Mouse (Mus musculus): ENCODE measurements around the gene Msi2. TPM values are rescaled to one million over a fixed set of nuclear protein-coding genes. Genes with fewer than 3 reads are reported as not detected.

Gene Msi2
- polyA plus RNA-seq, 3 experiments from 2014 or later: 23.6 to 30.8 (median 26.0) TPM

DNA sequence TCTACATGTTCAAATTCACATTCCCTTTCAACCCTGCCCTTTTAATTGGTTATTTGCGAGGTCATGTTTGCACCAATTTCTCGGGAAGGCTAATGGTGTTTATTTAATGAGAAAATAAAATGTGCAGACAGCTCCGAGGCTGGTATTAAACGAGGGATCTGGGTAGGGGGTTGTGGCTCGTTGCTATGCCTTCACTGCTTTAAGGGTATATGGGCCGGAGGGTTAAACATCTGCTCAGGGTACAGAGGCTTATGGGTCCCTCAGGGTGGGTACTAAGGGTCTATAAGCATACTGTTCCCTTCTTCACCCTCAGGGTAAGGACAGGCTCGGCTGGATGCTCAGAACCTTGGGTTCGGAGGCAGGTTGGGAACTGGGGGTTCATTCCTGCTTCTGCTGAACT is 245.6 kb downstream of the Msi2 start:
- no peak for ATAC-seq

DNA sequence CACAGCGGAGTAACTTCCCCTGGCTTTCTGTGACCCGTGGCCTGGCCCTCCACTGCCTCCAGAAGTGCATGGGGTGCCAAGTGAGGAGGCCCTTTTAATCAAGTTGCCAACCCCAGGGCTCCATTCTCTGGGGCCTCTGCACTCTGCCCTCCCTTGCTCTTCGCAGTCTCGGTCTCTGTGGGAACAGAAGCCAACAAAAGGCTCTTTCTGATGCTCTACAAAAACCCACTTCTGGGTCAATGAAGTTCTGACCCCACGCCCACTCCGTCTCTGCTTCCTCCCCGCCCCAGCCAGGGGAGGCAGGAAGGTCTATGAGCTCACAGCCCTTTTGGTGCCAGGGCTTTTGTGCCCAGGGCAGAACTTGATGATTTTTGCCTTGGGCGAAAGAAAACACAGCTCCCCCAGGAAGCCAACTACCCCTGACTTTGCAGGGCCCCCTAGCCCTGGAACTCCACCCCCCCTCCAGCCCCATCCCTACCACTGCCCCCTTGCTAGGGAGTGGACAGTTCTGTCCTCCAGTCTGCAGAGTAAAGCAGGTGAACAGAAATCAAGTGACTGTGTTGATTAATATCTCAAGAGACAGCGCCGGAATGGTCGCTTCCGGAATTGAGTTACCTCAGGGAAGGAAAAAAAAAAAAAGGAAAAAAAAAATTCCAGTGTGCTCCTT is 246.2 kb downstream of the Msi2 start:
- ATAC-seq: peak; percentile 21

DNA sequence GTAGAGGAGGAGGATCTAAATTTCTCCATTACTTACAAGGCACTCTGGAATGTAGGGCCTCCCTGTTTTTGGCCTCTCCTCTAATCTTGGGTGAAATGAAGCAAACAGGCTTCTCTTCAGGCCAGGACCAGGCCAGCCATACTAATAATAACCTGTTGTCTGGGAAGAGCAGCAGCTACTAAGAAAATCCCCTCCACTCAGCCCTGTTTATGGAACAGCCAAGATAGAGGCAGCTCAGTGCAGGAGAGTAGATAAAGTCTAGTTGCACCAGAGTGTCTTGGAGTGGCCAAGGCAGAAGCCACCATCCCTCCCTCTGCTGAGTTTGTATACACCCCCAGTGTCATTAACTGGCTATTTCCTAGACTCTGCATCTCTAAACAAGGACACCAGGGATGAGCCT is 247.7 kb downstream of the Msi2 start:
- ATAC-seq: no peak

DNA sequence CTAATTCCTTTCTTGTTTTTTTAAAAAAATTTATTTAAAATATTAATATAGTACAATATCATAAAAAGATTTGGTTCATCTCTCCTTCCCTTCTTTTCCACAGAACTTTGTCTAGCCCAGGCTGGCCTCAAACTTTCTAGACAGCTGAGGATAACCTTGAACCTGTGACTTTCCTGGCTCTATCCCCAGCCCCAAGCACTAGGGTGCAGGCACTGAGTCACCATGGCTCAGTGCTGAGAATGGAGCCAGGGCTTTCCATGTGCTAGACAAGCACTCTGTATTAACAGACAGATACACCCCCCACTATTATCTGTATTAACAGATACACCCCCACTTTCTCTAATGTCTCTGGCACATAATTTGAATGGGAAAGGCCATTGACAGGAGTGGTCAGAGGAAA is 249.3 kb downstream of the Msi2 start:
- ATAC-seq: no peak

DNA sequence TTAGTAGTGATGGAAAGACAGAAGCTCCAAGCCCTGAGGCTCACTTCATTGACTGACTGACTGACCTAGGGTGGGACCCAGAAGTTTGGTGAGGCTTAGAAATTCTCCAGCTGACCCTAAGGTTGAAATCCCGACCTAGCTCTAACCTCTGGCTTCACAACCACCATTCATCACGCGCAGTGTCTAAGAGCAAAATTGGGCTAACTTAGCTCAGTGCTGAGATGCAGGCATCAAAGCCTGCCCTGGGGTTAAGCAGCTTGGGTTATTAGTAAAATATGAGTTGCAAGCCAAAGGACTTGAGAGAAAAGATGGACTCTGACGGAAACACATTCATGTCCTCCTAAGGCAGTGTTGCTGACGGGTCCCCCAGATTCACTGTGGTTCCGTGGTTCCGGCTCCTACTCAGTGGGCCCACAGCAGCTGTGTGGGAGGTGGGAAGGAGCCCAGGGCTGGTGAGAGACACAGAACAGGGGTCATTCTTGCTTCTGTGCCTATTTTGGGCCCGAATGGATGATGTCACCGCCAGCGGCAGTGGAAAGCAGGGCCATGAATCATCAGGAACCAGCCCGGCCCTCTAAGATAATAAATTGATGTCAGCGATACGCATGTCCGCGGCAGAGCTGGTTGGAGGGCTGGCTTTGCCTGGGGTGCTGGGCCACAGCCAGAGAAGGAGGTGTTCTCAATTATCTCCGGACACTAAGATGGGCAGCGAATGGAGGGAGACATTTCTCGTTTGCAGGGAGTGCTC is 250.6 kb downstream of the Msi2 start:
- no peak for ATAC-seq

DNA sequence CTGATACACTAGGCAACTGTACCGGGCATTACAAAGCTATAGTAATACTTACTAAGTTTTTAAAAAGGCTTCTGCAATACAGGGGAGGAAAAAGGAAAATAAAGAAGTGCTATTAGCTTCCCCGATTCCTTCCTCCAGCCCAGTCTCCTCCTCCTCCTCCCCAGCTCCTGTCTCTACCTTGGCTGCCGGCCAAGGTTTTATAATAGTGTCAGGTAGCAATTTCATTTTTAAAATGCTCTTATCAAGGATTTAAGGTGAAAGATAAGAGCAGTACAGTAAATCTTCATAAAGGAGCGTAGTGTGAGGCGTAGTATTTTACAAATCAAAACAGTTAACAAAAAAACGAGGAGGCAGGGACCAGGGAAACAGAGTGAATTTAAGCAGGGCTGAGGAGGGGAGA is 254.4 kb downstream of the Msi2 start:
- no peak for ATAC-seq

DNA sequence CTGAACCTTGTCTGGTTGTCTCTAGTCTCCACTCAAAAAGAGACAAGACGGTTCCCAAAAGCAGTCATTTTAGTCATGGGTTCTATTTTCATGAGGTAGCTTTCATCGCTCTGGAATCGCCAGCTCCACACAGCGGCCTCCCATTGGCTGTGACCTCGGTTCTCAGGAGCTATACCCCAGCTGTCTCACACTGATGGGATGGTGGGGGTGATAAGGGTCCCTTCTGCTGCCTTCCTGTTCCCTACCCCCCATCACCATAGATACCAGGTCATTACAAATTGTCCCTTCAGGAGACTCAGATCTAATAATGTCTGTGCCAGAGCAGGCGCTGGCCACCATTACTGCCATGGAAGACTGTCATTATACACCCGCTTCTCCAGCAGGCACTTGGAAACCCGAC is 255.5 kb downstream of the Msi2 start:
- no peak for ATAC-seq

DNA sequence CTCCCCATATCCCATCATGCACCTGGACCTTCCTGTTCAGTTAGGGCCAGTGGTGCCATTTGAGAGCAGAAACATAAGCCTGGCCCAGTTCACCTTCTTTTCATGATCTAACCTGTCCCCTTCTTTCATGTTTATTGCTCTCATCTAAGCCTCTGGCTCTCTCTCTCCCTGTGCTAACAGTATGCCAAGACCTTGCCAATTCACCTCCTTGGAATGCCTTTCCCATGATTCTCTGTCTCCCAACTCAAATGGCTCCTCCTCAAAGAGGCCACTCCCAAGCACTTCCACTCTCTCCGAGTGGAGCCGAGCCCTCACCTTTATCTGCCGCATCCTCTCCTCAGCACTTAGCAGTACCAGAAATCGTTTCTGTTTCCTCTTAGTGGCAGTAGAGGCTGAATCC is 256.7 kb downstream of the Msi2 start:
- no peak for ATAC-seq

DNA sequence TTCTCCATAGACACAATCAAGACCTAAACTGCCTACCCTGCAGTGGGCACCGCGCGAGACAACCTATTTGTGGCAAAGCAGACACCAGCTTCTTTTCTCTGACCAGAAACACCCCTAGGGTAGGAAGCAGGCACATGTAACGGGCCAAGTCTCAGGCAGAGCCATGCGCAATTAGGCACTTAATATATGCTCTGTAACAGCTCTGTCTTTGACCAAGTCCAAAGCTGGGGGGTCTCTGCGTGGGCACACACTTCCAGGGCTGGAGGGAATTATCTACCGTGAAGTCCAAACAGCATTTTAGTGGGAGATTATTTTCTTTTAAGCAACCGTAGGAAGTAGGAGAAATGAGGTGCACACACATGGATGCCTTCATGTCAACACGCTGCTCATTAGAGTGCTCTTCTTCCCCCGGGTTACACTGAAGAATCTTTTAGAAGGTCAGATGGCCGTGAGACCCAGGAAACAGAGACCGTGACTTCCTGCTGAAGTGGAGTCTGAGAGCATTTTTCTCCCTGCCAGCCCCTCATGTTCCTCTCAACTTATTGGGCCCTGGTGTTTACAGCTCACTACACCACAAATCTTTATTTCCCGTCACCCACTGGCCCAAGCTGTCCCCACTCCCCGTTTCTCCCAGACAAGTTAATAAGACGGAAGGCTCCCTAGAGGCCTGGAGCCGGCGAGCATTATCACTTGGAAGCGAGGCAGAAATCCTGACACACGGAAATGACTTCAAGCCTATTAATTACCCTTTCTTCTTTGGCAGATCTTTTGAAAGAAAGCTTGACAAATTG is 258.2 kb downstream of the Msi2 start:
- no peak for ATAC-seq

DNA sequence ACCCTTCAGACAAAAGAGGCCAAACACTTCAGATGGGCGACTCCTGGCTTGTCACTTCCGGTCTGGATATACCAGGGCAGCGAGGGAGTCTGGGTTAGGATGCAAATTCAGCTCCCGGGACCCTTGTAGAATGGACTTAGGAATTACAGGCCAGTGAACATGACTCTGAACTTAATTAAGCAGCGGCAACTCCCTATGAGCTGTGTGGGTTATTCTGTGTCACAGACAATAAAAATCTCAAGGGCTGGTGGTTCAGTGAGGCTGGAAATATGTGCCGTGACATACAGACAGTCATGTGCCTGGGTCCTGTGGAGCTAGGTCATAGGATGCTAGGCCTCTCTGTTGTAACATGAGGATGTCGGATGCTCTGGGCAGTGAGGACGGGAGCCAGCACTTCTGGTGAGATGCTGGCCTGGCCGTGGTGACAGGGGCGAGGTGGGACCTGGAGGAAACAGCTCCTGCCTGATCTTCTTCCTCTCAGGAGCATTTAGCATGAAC is 261.0 kb downstream of the Msi2 start:
- ATAC-seq: no peak

DNA sequence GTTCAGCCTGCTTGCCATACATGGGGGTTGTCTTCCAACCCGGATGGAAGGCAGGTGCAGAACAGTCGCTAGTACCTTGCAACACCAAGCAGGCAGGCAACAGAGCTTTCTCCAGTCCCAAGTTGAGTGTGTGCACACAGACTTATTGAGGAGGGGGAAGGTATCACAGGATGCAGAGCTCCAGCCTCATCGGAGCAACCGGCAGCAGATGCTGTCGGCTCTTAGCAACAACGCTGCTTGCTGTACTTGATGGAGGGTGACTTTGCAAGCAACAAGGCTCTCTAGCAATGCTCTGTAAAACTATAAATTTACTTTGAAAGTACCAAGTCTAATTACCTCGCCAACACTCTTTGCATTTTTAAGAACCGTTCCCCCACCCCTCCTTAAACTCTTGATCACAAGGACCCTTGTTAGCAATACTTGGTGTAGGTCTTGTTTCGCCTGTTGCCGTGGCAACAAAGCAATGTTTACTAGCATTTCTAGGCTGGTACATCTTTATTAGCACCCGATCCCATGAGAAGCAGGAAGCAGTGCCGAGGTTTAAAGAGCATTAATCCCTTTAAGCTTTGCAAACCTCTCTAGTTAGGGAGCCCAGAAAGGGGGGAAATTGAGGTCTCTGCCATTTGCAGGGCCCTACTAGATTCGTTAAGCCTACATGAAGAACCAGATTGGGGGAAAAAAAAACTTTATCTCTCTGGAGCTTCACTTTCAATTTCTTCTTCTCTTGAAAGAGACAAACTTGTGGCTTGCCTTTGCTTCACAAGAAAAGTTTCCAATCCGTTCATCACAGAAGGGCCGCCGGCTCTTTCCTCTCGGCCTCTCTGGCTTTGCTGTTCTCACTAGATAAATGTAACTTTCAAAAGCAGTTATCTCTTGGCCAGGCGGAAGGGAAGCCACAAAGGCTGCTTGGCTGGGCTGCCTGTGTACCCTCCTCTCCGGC is 263.2 kb downstream of the Msi2 start:
- ATAC-seq: peak; percentile 77

DNA sequence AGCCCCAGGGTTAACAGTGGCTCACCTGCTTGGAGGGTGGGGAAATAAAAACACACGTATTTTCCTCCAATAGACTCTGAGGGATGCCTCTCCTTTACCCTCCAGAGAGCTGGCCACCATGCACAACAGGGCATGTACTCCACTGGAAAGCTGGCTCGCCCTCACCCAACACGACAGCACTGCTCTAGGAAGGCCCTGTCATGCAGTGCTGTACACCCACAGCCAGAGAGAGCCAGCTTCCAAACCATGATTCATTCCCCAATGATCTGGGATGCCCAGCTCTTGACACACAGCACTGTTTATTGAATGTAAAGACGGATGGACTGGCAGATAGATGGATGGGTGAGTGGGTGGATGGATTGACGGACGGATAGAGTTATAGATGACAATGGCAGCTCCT is 269.1 kb downstream of the Msi2 start:
- no peak for ATAC-seq

DNA sequence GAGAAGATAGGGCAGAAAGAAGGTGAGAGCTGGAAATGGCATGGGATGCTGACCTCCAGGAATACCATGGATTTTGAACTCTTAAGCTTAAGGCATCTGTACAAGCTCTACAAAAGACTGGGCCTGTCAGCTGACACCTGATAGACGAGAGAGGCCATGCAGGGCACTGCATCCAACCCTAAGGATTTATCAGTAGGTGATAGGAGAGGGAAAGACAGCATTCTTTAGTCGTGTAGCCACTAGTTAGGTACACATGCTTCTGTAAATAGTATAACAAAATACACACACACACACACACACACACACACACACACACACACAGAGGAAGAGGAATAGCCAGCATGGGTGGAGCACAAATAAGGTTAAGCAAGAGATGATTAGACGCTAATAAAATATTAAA is 269.7 kb downstream of the Msi2 start:
- no peak for ATAC-seq

DNA sequence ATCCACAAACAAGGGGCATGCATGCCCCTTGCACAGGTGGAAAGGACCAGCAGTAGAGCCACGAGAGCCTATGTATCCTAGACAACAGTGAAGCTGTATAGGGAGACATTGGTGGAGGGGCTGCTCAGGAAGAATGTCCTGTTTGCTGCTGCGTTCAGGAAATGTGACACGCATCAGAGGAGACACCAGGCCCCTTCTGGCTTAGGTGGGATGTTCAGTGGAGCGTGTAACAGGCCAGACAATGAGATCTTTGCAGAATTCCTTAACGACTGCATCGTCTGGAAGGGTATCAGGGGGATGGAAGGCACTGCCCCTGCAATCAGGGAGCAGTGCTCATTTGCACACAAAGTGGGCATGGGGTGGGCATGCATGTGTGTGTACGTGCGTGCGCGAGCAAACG is 271.0 kb downstream of the Msi2 start:
- no peak for ATAC-seq

DNA sequence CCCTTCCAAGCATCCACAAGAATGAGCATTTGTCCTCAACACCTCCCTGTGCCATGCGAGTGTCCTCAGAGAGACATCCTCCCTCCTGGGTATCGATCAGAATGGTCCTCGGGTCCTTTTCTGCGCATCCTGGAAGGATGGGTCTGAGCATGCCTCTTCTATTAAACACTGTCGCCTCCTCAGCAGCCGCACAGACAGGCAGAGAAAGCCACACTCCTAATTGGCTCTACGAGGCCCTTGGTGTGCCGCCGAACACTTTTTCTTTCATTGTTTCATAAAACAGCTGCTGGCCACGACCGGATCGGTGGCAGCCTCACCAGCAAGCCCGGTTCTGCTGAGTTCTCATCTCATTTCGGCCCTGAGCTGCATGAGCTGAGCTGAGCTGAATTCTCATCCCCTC is 274.4 kb downstream of the Msi2 start:
- ATAC-seq: no peak

DNA sequence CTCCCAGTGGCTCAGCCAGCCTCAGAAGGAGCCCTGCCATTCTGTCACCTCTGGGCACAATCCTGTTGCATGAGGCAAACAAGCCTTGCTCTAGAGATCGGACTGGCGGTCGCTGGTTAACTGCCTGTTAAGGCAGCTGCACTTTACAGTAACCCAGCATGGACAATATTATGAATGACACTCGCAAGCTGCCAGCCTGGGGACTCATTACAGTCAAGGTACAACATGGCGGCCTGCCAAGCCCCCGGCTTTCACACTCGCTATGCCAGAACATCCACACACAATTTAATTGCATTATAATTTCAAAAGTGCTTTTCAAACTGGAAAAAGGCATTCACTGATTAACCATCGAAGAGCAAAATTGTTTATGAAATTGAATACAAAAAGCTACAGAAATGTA is 275.0 kb downstream of the Msi2 start:
- ATAC-seq: no peak

DNA sequence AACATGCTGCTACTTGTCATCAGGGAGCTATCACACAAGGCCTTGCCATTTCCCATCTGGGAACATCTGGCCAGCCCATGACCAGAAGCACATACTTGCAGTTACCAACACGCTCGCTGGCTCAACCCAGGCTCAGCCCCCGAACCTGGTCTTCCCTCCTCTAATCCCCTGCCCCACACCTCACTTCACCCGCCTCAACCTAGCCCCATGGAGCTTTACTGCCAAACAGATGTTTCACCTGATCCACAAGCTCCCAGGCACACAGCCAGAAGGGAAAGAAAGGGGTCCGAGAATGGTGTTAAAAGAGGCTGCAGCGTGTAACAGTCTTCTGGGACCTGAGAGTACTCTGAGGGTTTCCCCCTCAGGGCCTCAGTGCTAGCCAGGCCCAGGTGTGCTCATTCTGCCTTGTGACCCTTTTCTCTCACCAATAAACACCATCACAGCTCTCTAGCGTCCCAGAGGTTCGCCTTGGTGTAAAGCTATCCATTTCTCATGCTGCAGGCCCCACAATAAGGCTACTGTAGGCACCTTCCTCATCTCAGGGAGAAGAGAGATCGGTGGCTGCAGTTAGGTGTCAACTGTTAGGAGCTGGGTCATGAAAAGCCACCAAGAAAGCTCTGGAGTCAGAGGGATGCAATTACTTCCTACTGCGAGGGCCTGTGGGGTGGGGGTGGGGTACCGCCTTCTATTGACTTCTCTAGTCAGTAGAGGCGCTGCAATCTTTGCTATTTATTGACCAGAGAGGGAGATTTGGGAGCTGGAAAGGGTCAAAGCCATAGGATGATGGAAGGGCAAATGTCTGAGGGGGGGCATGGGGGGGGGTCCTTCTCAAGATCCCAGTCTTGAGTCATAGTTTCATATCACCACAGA is 276.2 kb downstream of the Msi2 start:
- no peak for ATAC-seq

DNA sequence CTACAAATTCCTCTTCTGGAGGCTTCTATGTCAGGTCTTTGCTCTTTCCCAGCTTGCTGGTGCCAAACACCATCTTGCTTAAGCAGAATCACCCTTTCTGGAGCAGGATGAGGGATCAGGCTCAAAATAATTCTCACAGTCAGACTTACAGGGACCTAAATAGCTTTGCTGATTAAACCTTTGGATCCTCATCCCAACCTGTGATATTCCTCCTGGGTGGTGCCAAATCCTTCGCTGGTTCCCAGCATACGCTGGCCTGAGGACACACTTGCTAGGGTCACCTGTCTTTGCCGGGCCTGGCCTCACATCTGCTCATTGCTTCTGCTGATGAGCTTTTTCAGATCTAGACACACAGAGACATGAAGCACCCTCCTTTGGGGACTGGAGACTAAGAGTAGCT is 279.7 kb downstream of the Msi2 start:
- no peak for ATAC-seq

DNA sequence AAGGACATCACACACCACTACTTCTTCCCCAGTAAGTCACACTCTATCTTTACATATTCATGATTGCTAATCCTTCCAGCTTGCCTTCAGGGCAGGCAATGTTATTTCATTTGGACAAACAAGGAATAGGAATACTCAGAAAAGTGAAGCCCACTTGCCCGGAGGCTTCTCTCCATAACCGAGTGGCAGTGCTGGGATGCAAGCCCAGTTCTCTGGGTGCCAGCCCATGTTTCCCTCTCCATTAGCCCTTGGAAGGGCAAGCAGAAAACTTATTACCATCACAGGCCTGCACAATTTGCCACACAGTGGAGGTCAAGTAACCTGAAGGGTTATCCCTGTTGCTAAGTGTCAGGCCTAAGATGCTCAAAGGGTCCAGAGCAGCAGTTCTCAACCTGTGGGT is 281.7 kb downstream of the Msi2 start:
- ATAC-seq: no peak

DNA sequence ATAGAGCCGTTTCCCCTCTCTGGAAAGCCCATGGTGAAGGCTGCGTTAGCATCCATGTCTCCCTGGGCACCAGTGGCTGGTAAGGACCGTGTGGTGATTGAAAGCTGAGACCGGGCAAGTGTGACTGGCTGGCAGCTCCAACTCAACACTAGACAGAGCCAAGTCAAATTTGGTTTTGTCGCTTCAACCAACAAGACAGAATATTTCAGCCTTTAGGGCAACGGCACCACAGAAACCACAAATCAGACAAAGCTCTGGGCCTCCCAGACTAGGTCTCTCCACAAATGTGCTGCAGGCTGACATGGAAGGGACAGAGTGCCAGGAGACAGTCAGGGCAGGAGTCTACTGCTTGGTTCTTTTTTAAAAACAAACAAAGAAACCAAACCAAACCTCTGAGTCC is 282.8 kb downstream of the Msi2 start:
- no peak for ATAC-seq
